Mouse (Mus musculus) stomach, postnatal 0 days (tissue): ENCODE measurements at regions not wholly inside any gene's neighbourhood (a gene's known extent, or its start where the extent isn't known, plus 50 kb on each side); places are given as distances from the start of the nearest gene placed in this dataset.

ENCODE experiments used
- CTCF ChIP-seq: IDR thresholded peaks from 2 replicates; pipeline ENCODE4 v1.5.1; 2016; ENCODE audit warnings: antibody characterized with exemption, low read depth, mild to moderate bottlenecking, moderate library complexity
- EP300 ChIP-seq: optimal IDR thresholded peaks from 2 replicates; pipeline ENCODE3; 2016; ENCODE audit warnings: antibody characterized with exemption

GRCm38 (mm10) chr4:71911551-71911950 is 153.8 kb upstream of the Gm11232 start:
- no peak for TF ChIP-seq CTCF
- no peak for TF ChIP-seq EP300
